Mouse (Mus musculus): ENCODE measurements around the gene Mtfmt. TPM values are rescaled to one million over a fixed set of nuclear protein-coding genes. Genes with fewer than 3 reads are reported as not detected.

The Mtfmt gene
- polyA plus RNA-seq, 1 experiment from 2014 or later: 15.0 TPM

GRCm38 (mm10) chr9:65467686-65468085, 32.1 kb downstream of the Mtfmt start:
- H3K27ac ChIP-seq (ENCODE audit: low read length): no peak overlapping the region
- no peaks in the 10 kb centered on the region; the same call in 1 of the 2 replicates for H3K4me1 ChIP-seq (ENCODE audit: control insufficient read depth, insufficient read depth, low read length)
- no peak overlapping the region for H3K4me2 ChIP-seq (ENCODE audit: low read depth, low read length)
- H3K27me3 ChIP-seq (ENCODE audit: control insufficient read depth, insufficient read depth, low read length): no peaks in the 10 kb centered on the region
- H3K36me3 ChIP-seq (ENCODE audit: control insufficient read depth, insufficient read depth): peaks cover 18% of the 10 kb centered on the region
- no peaks in the 10 kb centered on the region for H3K9me3 ChIP-seq (replicated peaks; ENCODE audit: control insufficient read depth, low read length)
- H3K4me3 ChIP-seq (ENCODE audit: low read length): no peak overlapping the region
- no peak overlapping the region for H3K9ac ChIP-seq (ENCODE audit: low read length)
- 59% methylated on average over 11 of the region's 11 CpGs for WGBS
- no peak for ATAC-seq (replicated peaks; ENCODE audit: extremely low read depth, insufficient read depth, low FRiP score)

GRCm38 (mm10) chr9:65472769-65473168, 37.2 kb downstream of the Mtfmt start:
- 84% methylated on average over 4 of the region's 4 CpGs for WGBS
- H3K36me3 ChIP-seq (ENCODE audit: control insufficient read depth, insufficient read depth): peaks cover 19% of the 10 kb centered on the region; the same call in 1 of the 2 replicates
- no peak overlapping the region for H3K9ac ChIP-seq (ENCODE audit: low read length)
- no peaks in the 10 kb centered on the region for H3K27me3 ChIP-seq (ENCODE audit: control insufficient read depth, insufficient read depth, low read length)
- H3K4me2 ChIP-seq (ENCODE audit: low read depth, low read length): no peak overlapping the region
- no peak overlapping the region for H3K27ac ChIP-seq (ENCODE audit: low read length)
- ATAC-seq (replicated peaks; ENCODE audit: extremely low read depth, insufficient read depth, low FRiP score): no peak
- no peaks in the 10 kb centered on the region for H3K4me1 ChIP-seq (ENCODE audit: control insufficient read depth, insufficient read depth, low read length)
- no peak overlapping the region for H3K4me3 ChIP-seq (ENCODE audit: low read length)
- H3K9me3 ChIP-seq (replicated peaks; ENCODE audit: control insufficient read depth, low read length): no peaks in the 10 kb centered on the region

GRCm38 (mm10) chr9:65479158-65479557, 43.6 kb downstream of the Mtfmt start:
- H3K4me3 ChIP-seq (ENCODE audit: low read length): no peak overlapping the region
- 86% methylated on average over 8 of the region's 8 CpGs for WGBS
- no peaks in the 10 kb centered on the region for H3K4me1 ChIP-seq (ENCODE audit: control insufficient read depth, insufficient read depth, low read length)
- no peak for ATAC-seq (replicated peaks; ENCODE audit: extremely low read depth, insufficient read depth, low FRiP score)
- no peak overlapping the region for H3K9ac ChIP-seq (ENCODE audit: low read length)
- no peak overlapping the region for H3K4me2 ChIP-seq (ENCODE audit: low read depth, low read length)
- H3K27ac ChIP-seq (ENCODE audit: low read length): no peak overlapping the region
- H3K9me3 ChIP-seq (replicated peaks; ENCODE audit: control insufficient read depth, low read length): no peaks in the 10 kb centered on the region
- peaks cover 39% of the 10 kb centered on the region for H3K36me3 ChIP-seq (ENCODE audit: control insufficient read depth, insufficient read depth)
- no peaks in the 10 kb centered on the region for H3K27me3 ChIP-seq (ENCODE audit: control insufficient read depth, insufficient read depth, low read length)

GRCm38 (mm10) chr9:65480071-65480470, 44.5 kb downstream of the Mtfmt start:
- no peak for ATAC-seq (replicated peaks; ENCODE audit: extremely low read depth, insufficient read depth, low FRiP score)
- H3K4me2 ChIP-seq (ENCODE audit: low read depth, low read length): no peak overlapping the region
- no peaks in the 10 kb centered on the region for H3K27me3 ChIP-seq (ENCODE audit: control insufficient read depth, insufficient read depth, low read length)
- H3K36me3 ChIP-seq (ENCODE audit: control insufficient read depth, insufficient read depth): peaks cover 45% of the 10 kb centered on the region
- H3K9me3 ChIP-seq (replicated peaks; ENCODE audit: control insufficient read depth, low read length): no peaks in the 10 kb centered on the region
- H3K4me1 ChIP-seq (ENCODE audit: control insufficient read depth, insufficient read depth, low read length): no peaks in the 10 kb centered on the region
- H3K4me3 ChIP-seq (ENCODE audit: low read length): no peak overlapping the region
- 82% methylated on average over 5 of the region's 5 CpGs for WGBS
- H3K27ac ChIP-seq (ENCODE audit: low read length): no peak overlapping the region
- H3K9ac ChIP-seq (ENCODE audit: low read length): no peak overlapping the region

GRCm38 (mm10) chr9:65491476-65491875, 55.9 kb downstream of the Mtfmt start:
- Histone ChIP-seq H3K4me3 (ENCODE audit: low read length) (no peak overlapping the region), H3K9ac (ENCODE audit: low read length) (no peak overlapping the region), H3K27ac (ENCODE audit: low read length) (no peak overlapping the region), H3K9me3 (replicated peaks; ENCODE audit: control insufficient read depth, low read length) (0 out of 2 replicates have a peak, but pooled peaks cover 3% of the 10 kb centered on the region), H3K27me3 (ENCODE audit: control insufficient read depth, insufficient read depth, low read length) (no peaks in the 10 kb centered on the region), H3K36me3 (ENCODE audit: control insufficient read depth, insufficient read depth) (peaks cover 12% of the 10 kb centered on the region), H3K4me2 (ENCODE audit: low read depth, low read length) (no peak overlapping the region), H3K4me1 (ENCODE audit: control insufficient read depth, insufficient read depth, low read length) (no peaks in the 10 kb centered on the region)
- no peak for ATAC-seq (replicated peaks; ENCODE audit: extremely low read depth, insufficient read depth, low FRiP score)
- 81% methylated on average over 3 of the region's 3 CpGs for WGBS

GRCm38 (mm10) chr9:65492351-65492750, 56.8 kb downstream of the Mtfmt start:
- ATAC-seq (replicated peaks; ENCODE audit: extremely low read depth, insufficient read depth, low FRiP score): no peak

GRCm38 (mm10) chr9:65492851-65493250, 57.3 kb downstream of the Mtfmt start:
- Histone ChIP-seq H3K9ac (ENCODE audit: low read length) (no peak overlapping the region), H3K27me3 (ENCODE audit: control insufficient read depth, insufficient read depth, low read length) (no peaks in the 10 kb centered on the region), H3K4me3 (ENCODE audit: low read length) (no peak overlapping the region), H3K36me3 (ENCODE audit: control insufficient read depth, insufficient read depth) (no peaks in the 10 kb centered on the region), H3K27ac (ENCODE audit: low read length) (no peak overlapping the region), H3K9me3 (replicated peaks; ENCODE audit: control insufficient read depth, low read length) (0 out of 2 replicates have a peak, but pooled peaks cover 3% of the 10 kb centered on the region), H3K4me2 (ENCODE audit: low read depth, low read length) (no peak overlapping the region), H3K4me1 (ENCODE audit: control insufficient read depth, insufficient read depth, low read length) (no peaks in the 10 kb centered on the region)
- 86% methylated on average over 4 of the region's 4 CpGs for WGBS
- ATAC-seq (replicated peaks; ENCODE audit: extremely low read depth, insufficient read depth, low FRiP score): no peak

More at GRCm38 (mm10) chr9:65492351-65492750, 56.8 kb downstream of the Mtfmt start:
- no peaks in the 10 kb centered on the region for H3K27me3 ChIP-seq (ENCODE audit: control insufficient read depth, insufficient read depth, low read length)
- H3K4me1 ChIP-seq (ENCODE audit: control insufficient read depth, insufficient read depth, low read length): no peaks in the 10 kb centered on the region
- H3K9ac ChIP-seq (ENCODE audit: low read length): no peak overlapping the region
- H3K4me2 ChIP-seq (ENCODE audit: low read depth, low read length): no peak overlapping the region
- 79% methylated on average over 2 of the region's 2 CpGs for WGBS
- 0 out of 2 replicates have a peak, but pooled peaks cover 3% of the 10 kb centered on the region for H3K9me3 ChIP-seq (replicated peaks; ENCODE audit: control insufficient read depth, low read length)
- H3K27ac ChIP-seq (ENCODE audit: low read length): no peak overlapping the region
- H3K36me3 ChIP-seq (ENCODE audit: control insufficient read depth, insufficient read depth): peaks cover 5% of the 10 kb centered on the region
- no peak overlapping the region for H3K4me3 ChIP-seq (ENCODE audit: low read length)

GRCm38 (mm10) chr9:65502146-65502545, 66.6 kb downstream of the Mtfmt start:
- H3K27ac ChIP-seq (ENCODE audit: low read length): no peak overlapping the region
- no peak overlapping the region for H3K4me2 ChIP-seq (ENCODE audit: low read depth, low read length)
- 39% methylated on average over 8 of the region's 8 CpGs for WGBS
- H3K9ac ChIP-seq (ENCODE audit: low read length): no peak overlapping the region
- H3K4me1 ChIP-seq (ENCODE audit: control insufficient read depth, insufficient read depth, low read length): no peaks in the 10 kb centered on the region
- H3K4me3 ChIP-seq (ENCODE audit: low read length): no peak overlapping the region
- H3K36me3 ChIP-seq (ENCODE audit: control insufficient read depth, insufficient read depth): no peaks in the 10 kb centered on the region
- ATAC-seq (replicated peaks; ENCODE audit: extremely low read depth, insufficient read depth, low FRiP score): no peak; the same call in 1 of the 2 replicates
- H3K9me3 ChIP-seq (replicated peaks; ENCODE audit: control insufficient read depth, low read length): no peaks in the 10 kb centered on the region
- H3K27me3 ChIP-seq (ENCODE audit: control insufficient read depth, insufficient read depth, low read length): no peaks in the 10 kb centered on the region
